Mouse (Mus musculus): ENCODE measurements around the gene Rufy4. TPM values are rescaled to one million over a fixed set of nuclear protein-coding genes. Genes with fewer than 3 reads are reported as not detected.

The Rufy4 gene
- polyA plus RNA-seq, 1 experiment from 2014 or later = 0.34 TPM

DNA sequence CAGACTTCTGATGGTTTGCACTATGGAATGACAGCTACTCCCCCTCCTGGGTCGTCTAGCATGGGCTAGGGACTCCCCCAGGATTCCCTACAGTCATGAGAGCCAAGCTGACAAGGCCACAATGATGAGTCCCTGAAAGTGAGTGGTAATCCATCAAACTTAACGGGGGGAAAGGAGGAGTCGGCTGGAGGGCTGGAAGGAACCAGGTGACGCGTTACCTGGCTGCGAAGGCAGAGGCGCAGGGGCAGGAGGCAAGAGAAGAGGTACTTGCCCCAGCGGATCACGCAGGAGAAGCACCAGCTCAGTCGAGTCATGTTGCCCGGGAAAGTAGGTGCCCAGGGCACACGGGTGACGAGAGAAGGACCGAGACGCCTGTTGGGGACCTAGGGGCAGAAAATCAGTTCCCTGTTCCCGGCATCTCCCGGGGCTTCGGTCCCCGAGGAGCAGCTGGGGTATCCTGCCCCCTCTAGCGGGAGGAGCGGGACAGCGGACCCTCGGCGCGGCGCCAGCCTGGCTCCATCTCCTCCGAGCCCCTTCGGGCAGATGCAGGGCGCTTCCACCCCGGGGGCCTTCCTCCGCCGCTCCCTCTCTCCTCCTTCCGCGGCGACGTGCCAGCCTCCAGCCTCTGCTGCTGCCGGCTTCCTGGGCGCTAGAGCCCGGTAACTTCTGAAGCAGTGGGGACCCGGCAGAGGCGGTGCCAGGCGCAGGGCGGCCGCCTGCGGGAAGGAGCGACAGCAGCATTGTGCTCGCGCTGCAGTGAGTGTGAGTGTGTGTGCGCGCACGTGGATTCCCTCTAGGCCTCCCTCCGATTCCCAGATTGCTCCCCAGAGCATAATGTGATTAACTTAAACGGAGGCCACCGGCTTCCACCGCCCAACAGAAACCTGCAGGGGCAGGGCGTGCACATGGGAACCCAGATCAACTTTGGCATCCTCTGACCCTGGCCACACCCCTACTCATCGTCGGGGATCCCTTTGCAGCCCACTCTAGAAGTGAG lies 27.0 kb upstream of the Rufy4 start:
- H3K4me2 ChIP-seq = peak overlapping the region; percentile 71
- no peak for ATAC-seq (replicated peaks; ENCODE audit: low FRiP score)
- peaks cover 4% of the 10 kb centered on the region; the same call in 1 of the 2 replicates for H3K4me1 ChIP-seq (replicated peaks; ENCODE audit: control insufficient read depth, insufficient read depth, low read length)

GRCm38 (mm10) chr1:74099001-74099435 lies 26.3 kb upstream of the Rufy4 start:
- Histone ChIP-seq H3K4me3 (ENCODE audit: low read depth, low read length) (peak overlapping the region; percentile 35), H3K27me3 (replicated peaks; ENCODE audit: control insufficient read depth, insufficient read depth, low read length) (peaks cover 75% of the 10 kb centered on the region), H3K27ac (ENCODE audit: low read depth, low read length) (no peak overlapping the region; the same call in 1 of the 2 replicates), H3K9me3 (ENCODE audit: control insufficient read depth, low read length) (no peaks in the 10 kb centered on the region), H3K9ac (ENCODE audit: low read depth, low read length) (no peak overlapping the region; the same call in 1 of the 2 replicates), H3K4me2 (peak overlapping the region; percentile 71), H3K36me3 (ENCODE audit: control insufficient read depth, insufficient read depth, low read length) (no peaks in the 10 kb centered on the region), H3K4me1 (replicated peaks; ENCODE audit: control insufficient read depth, insufficient read depth, low read length) (peaks cover 7% of the 10 kb centered on the region; the same call in 1 of the 2 replicates)
- WGBS = 3% methylated on average over 13 of the region's 14 CpGs
- DNase-seq (ENCODE audit: low spot score) = no peak
- ATAC-seq (replicated peaks; ENCODE audit: low FRiP score) = no peak; the same call in 1 of the 2 replicates

More for the DNA sequence above, 27.0 kb upstream of the Rufy4 start:
- H3K4me3 ChIP-seq (ENCODE audit: low read depth, low read length) = peak overlapping the region; percentile 35
- no peaks in the 10 kb centered on the region for H3K36me3 ChIP-seq (ENCODE audit: control insufficient read depth, insufficient read depth, low read length)
- peaks cover 70% of the 10 kb centered on the region for H3K27me3 ChIP-seq (replicated peaks; ENCODE audit: control insufficient read depth, insufficient read depth, low read length)
- 2% methylated on average over 50 of the region's 58 CpGs for WGBS
- H3K9me3 ChIP-seq (ENCODE audit: control insufficient read depth, low read length) = no peaks in the 10 kb centered on the region
- peak overlapping the region; percentile 4; the same call in 1 of the 2 replicates for H3K27ac ChIP-seq (ENCODE audit: low read depth, low read length)
- DNase-seq (ENCODE audit: low spot score) = peak; percentile 56
- H3K9ac ChIP-seq (ENCODE audit: low read depth, low read length) = no peak overlapping the region; the same call in none of the 2 replicates

DNA sequence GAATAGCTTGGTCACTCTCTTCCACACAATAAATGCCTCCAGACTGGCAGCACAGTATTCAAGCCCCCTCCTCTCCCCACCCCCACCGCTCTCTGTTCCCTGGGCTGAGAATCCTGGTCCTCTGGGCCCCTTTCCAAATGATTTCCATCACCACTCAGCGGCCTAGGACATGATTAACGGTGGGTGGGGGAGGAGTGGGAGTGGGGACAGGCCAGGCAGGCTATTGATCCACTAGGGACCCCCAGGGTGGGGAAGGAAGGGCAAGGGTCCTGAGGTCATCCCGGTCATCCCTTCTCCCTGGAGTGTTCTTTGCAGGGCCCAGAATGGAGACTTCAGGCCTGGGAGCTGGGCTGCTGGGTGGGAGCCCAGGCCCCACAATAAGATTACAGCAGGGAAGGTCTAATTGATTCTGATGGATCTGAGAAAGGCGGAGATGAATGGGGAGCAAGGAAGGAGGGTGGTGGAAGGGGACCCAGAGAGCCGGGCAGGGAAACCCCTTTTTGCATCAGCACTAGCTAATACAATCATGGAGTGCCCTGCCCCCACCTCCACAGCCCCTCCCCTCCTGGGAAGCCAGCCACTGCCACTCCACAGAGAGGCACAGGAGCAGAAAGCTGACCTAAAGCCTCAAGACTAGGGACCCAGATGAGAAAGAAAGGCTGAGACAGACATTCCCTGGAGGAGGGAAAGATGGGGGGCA lies 21.5 kb upstream of the Rufy4 start:
- H3K9ac ChIP-seq (ENCODE audit: low read depth, low read length) = no peak overlapping the region
- H3K4me1 ChIP-seq (replicated peaks; ENCODE audit: control insufficient read depth, insufficient read depth, low read length) = peaks cover 7% of the 10 kb centered on the region; the same call in 1 of the 2 replicates
- no peak overlapping the region for H3K27ac ChIP-seq (ENCODE audit: low read depth, low read length)
- H3K9me3 ChIP-seq (ENCODE audit: control insufficient read depth, low read length) = no peaks in the 10 kb centered on the region
- ATAC-seq (replicated peaks; ENCODE audit: low FRiP score) = no peak
- peaks cover 33% of the 10 kb centered on the region for H3K27me3 ChIP-seq (replicated peaks; ENCODE audit: control insufficient read depth, insufficient read depth, low read length)
- no peaks in the 10 kb centered on the region for H3K36me3 ChIP-seq (ENCODE audit: control insufficient read depth, insufficient read depth, low read length)
- WGBS = 40% methylated on average over 6 of the region's 6 CpGs
- no peak for DNase-seq (ENCODE audit: low spot score)
- no peak overlapping the region for H3K4me3 ChIP-seq (ENCODE audit: low read depth, low read length)
- H3K4me2 ChIP-seq = no peak overlapping the region

DNA sequence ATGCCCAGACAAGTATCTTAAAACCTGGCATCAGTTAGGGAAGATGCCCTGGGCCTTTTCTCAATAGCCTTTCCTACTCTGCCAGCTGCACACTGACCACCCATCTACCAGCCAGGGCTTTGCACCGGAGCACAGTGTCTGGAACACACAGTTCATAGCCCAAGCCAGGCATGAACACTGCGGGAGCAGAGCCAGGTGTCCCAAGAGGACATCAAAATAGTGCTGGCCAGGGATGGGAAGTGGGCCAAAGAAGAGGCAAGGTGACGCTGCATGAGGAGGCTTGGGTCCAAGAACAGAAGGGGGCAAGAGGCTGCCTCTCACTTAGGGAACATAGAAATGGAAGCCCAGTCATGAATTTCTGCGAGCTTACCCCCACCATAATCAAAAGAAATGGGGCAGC lies 19.7 kb upstream of the Rufy4 start:
- Histone ChIP-seq H3K9ac (ENCODE audit: low read depth, low read length) (no peak overlapping the region), H3K9me3 (ENCODE audit: control insufficient read depth, low read length) (no peaks in the 10 kb centered on the region), H3K27ac (ENCODE audit: low read depth, low read length) (no peak overlapping the region), H3K4me2 (no peak overlapping the region), H3K4me1 (replicated peaks; ENCODE audit: control insufficient read depth, insufficient read depth, low read length) (peaks cover 4% of the 10 kb centered on the region; the same call in 1 of the 2 replicates), H3K4me3 (ENCODE audit: low read depth, low read length) (no peak overlapping the region), H3K27me3 (replicated peaks; ENCODE audit: control insufficient read depth, insufficient read depth, low read length) (peaks cover 16% of the 10 kb centered on the region), H3K36me3 (ENCODE audit: control insufficient read depth, insufficient read depth, low read length) (no peaks in the 10 kb centered on the region)
- DNase-seq (ENCODE audit: low spot score) (no peak), ATAC-seq (replicated peaks; ENCODE audit: low FRiP score) (no peak)
- 78% methylated on average over 4 of the region's 4 CpGs for WGBS

- peaks cover 17% of the 10 kb centered on the region for H3K27me3 ChIP-seq (replicated peaks; ENCODE audit: control insufficient read depth, insufficient read depth, low read length)
- H3K4me1 ChIP-seq (replicated peaks; ENCODE audit: control insufficient read depth, insufficient read depth, low read length) = peaks cover 5% of the 10 kb centered on the region
- H3K4me2 ChIP-seq = no peak overlapping the region
- DNase-seq (ENCODE audit: low spot score) = no peak
- no peaks in the 10 kb centered on the region for H3K36me3 ChIP-seq (ENCODE audit: control insufficient read depth, insufficient read depth, low read length)
- H3K9ac ChIP-seq (ENCODE audit: low read depth, low read length) = no peak overlapping the region
- no peaks in the 10 kb centered on the region for H3K9me3 ChIP-seq (ENCODE audit: control insufficient read depth, low read length)
- H3K4me3 ChIP-seq (ENCODE audit: low read depth, low read length) = no peak overlapping the region
- H3K27ac ChIP-seq (ENCODE audit: low read depth, low read length) = no peak overlapping the region
- ATAC-seq (replicated peaks; ENCODE audit: low FRiP score) = no peak
- WGBS = 64% methylated on average over 6 of the region's 6 CpGs
Measured at GRCm38 (mm10) chr1:74106214-74106613, 19.1 kb upstream of the Rufy4 start.

DNA sequence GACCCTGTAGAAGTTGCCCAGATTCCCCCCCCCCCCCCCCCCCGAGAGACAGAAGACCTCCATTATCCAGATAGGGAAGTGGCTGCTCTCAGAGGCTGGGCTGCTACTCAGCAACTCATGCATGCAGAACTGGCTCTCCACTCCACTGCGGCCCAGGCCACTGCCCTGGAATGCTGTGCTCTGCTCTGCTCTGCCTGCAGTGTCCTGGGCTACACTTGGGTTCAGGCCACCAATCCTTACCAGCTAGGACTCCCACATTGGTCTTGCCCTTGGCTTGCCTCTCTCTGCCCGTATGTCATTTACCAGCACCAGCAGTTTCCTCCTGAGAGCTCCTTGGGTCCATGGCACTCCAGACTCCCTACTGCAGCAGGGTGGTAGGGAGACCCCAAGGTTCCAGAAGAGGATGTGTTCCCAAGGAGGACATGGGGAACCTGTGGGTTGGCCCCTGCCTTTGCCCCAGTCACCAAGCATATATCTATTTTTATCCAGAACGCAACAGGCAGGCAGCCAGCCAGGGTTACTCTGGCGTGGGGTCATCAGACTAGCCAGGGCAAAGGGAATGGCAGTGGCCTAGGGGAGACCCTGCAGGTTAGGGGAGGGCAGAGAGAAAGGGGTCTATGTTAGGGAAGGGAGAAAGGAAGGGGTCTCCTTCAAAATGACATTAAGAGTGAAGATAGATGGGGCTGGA lies 17.3 kb upstream of the Rufy4 start:
- ATAC-seq (replicated peaks; ENCODE audit: low FRiP score) = no peak
- peaks cover 11% of the 10 kb centered on the region for H3K27me3 ChIP-seq (replicated peaks; ENCODE audit: control insufficient read depth, insufficient read depth, low read length)
- H3K9me3 ChIP-seq (ENCODE audit: control insufficient read depth, low read length) = no peaks in the 10 kb centered on the region
- no peak overlapping the region for H3K27ac ChIP-seq (ENCODE audit: low read depth, low read length)
- no peak overlapping the region for H3K4me3 ChIP-seq (ENCODE audit: low read depth, low read length)
- no peaks in the 10 kb centered on the region for H3K36me3 ChIP-seq (ENCODE audit: control insufficient read depth, insufficient read depth, low read length)
- no peak for DNase-seq (ENCODE audit: low spot score)
- peaks cover 8% of the 10 kb centered on the region for H3K4me1 ChIP-seq (replicated peaks; ENCODE audit: control insufficient read depth, insufficient read depth, low read length)
- H3K4me2 ChIP-seq = no peak overlapping the region
- 70% methylated on average over 4 of the region's 5 CpGs for WGBS
- H3K9ac ChIP-seq (ENCODE audit: low read depth, low read length) = no peak overlapping the region

DNA sequence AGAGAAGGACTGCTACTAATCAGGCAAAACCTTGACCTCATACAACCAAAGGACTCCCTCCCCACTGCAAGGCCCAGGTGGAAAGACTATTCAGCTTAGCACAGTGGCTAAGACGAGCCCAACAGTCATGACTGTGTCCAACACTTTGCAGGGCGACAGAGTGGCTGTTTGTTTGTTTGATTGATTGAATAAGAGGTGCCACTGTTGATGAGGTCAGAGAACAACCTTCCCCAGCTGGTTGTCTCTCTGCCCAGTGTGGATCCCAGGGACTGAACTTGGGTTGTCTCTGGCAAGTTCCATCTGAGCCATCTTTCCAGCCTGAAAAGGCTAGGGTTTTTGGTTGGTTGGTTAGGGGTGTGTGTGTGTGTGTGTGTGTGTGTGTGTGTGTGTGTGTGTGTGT lies 15.7 kb upstream of the Rufy4 start:
- DNase-seq (ENCODE audit: low spot score) (no peak), ATAC-seq (replicated peaks; ENCODE audit: low FRiP score) (no peak)
- H3K4me3 ChIP-seq (ENCODE audit: low read depth, low read length) = no peak overlapping the region
- H3K36me3 ChIP-seq (ENCODE audit: control insufficient read depth, insufficient read depth, low read length) = no peaks in the 10 kb centered on the region
- 0 out of 2 replicates have a peak, but pooled peaks cover 7% of the 10 kb centered on the region for H3K27me3 ChIP-seq (replicated peaks; ENCODE audit: control insufficient read depth, insufficient read depth, low read length)
- peaks cover 4% of the 10 kb centered on the region for H3K4me1 ChIP-seq (replicated peaks; ENCODE audit: control insufficient read depth, insufficient read depth, low read length)
- H3K27ac ChIP-seq (ENCODE audit: low read depth, low read length) = no peak overlapping the region
- no peaks in the 10 kb centered on the region for H3K9me3 ChIP-seq (ENCODE audit: control insufficient read depth, low read length)
- 51% methylated on average over 2 of the region's 2 CpGs for WGBS
- no peak overlapping the region for H3K9ac ChIP-seq (ENCODE audit: low read depth, low read length)
- H3K4me2 ChIP-seq = no peak overlapping the region
